Mouse (Mus musculus) forebrain, embryonic 16.5 days (tissue): ENCODE data around the gene Gm13272. TPM values are rescaled to one million over a fixed set of nuclear protein-coding genes. Genes with fewer than 3 reads are reported as not detected.
A peak's percentile ranks its signal among the peaks of the same experiment; 100 is the strongest.
"Not testable (repeated sequence)": the region's sequence is repeated elsewhere in the genome, so short reads cannot be mapped to it uniquely, and the experiment has no call there.

Experiments
- ATAC-seq: fragments of 200-750 bp; cut with Nextera tagmentation; 2 replicates; pipeline ENCODE4 v1.8.0; 2017; ENCODE audit warnings: mild to moderate bottlenecking, moderate library complexity
- H3K27ac ChIP-seq: fragments of 300-500 bp; sonication (generic); 2 replicates; pipeline ENCODE4 v1.5.1; 2014; ENCODE audit warnings: low read length, control low read depth
- H3K27me3 ChIP-seq: fragments of 300-500 bp; sonication (generic); replicated peaks from 2 replicates; pipeline ENCODE4 v1.6.1; 2014; ENCODE audit warnings: low read length; ENCODE audit not compliant: control insufficient read depth, insufficient read depth
- H3K36me3 ChIP-seq: fragments of 300-500 bp; sonication (generic); 2 replicates; pipeline ENCODE4 v1.6.1; 2014; ENCODE audit not compliant: control insufficient read depth, insufficient read depth
- H3K4me1 ChIP-seq: fragments of 300-500 bp; sonication (generic); replicated peaks from 2 replicates; pipeline ENCODE4 v1.6.1; 2014; ENCODE audit warnings: low read length; ENCODE audit not compliant: control insufficient read depth, insufficient read depth
- H3K4me2 ChIP-seq: fragments of 300-500 bp; sonication (generic); 2 replicates; pipeline ENCODE4 v1.6.1; 2014; ENCODE audit warnings: mild to moderate bottlenecking, low read length, control low read depth
- H3K4me3 ChIP-seq: fragments of 300-500 bp; sonication (generic); replicated peaks from 2 replicates; pipeline ENCODE4 v1.5.1; 2014; ENCODE audit warnings: mild to moderate bottlenecking, low read length, control low read depth
- H3K9ac ChIP-seq: fragments of 300-500 bp; sonication (generic); replicated peaks from 2 replicates; pipeline ENCODE4 v1.6.1; 2014; ENCODE audit warnings: low read depth, low read length, control low read depth
- H3K9me3 ChIP-seq: fragments of 300-500 bp; sonication (generic); 2 replicates; pipeline ENCODE4 v1.6.1; 2016; ENCODE audit warnings: low read length; ENCODE audit not compliant: control insufficient read depth
- WGBS: fragments of 180-500 bp; shearing (Covaris S2); extraction: QIAGEN DNeasy Blood & Tissue Kit; methylation state at CpG from one replicate; pipeline ENCODE4 v1.1.7; 2014; 5-methylcytosine and 5-hydroxymethylcytosine counted together
- polyA plus RNA-seq: library from polyadenylated mRNA; unstranded; fragments of >200 nt; fragmentation: Nextera tagmentation; extraction: Ambion mirVana; gene quantifications from 2 replicates; pipeline ENCODE4 v1.2.1, GENCODE M21; 2015

Gm13272 gene
- not detected in 2 replicates for polyA plus RNA-seq

DNA sequence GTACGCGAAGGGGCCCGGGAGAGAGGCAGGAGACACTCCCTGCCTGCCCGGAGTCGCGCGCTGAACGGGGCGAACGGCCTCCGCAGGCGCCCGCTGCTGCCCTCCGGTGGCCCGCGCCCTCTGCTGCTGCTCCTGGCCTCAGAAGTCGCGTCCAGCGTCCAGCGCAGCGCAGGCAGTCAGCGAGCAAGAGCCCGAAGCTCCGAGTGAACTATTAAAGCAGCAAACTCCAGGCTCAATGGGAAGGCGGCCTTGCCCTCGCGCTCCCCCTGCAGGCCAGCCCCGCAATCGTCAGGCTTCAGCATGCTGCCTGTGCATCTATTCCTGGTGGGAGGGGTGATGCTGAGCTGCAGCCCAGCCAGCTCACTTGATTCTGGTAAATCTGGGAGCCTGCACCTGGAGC is at the start of gene Gm13272:
Gene Gm13272, plus strand, starts transcription at position 301 of the 400 bp plus-strand sequence.
- H3K4me3 ChIP-seq, H3K27me3 ChIP-seq, H3K27ac ChIP-seq, H3K9me3 ChIP-seq, H3K4me2 ChIP-seq, H3K36me3 ChIP-seq, H3K9ac ChIP-seq, H3K4me1 ChIP-seq, ATAC-seq: not testable (repeated sequence)
- WGBS, result no CpG with 5 or more reads among the region's 29 CpGs

- H3K36me3 ChIP-seq, result no peaks in the 10 kb centered on the region
- H3K4me1 ChIP-seq, result no peaks in the 10 kb centered on the region
- H3K27ac ChIP-seq, result no peak overlapping the region
- 2% methylated on average over 2 of the region's 2 CpGs for WGBS
- H3K9me3 ChIP-seq, result no peaks in the 10 kb centered on the region
- H3K4me2 ChIP-seq, result no peak overlapping the region
- no peak overlapping the region for H3K9ac ChIP-seq
- H3K27me3 ChIP-seq, result no peaks in the 10 kb centered on the region
- H3K4me3 ChIP-seq, result no peak overlapping the region
- ATAC-seq, result no peak
These were observed 41.2 kb upstream of the Gm13272 start for GRCm38 (mm10) chr4:88738480-88738879.

DNA sequence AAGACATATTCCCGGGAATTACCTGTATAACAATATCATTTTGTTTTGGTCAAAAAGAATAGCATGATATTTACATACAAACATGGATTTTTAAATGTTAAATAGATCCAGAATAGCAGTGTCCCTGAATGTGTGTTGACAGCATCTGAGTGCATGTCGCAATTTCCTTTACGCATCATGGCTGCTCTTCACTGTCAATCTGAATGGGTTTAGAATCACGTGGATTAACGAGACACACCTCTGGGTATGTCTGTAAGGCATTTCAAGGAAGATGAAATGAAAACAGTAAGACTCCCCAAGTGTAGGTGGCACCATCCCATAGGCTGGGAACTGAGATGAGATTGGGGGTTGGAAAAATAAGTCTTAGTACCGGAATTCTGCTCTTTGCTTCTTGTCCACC is 40.6 kb upstream of the Gm13272 start:
- H3K4me2 ChIP-seq, result no peak overlapping the region
- H3K27ac ChIP-seq, result no peak overlapping the region
- no peaks in the 10 kb centered on the region for H3K36me3 ChIP-seq
- no peak overlapping the region for H3K4me3 ChIP-seq
- no peak for ATAC-seq
- no peak overlapping the region for H3K9ac ChIP-seq
- no peaks in the 10 kb centered on the region for H3K9me3 ChIP-seq
- H3K27me3 ChIP-seq, result no peaks in the 10 kb centered on the region
- H3K4me1 ChIP-seq, result no peaks in the 10 kb centered on the region
- 87% methylated on average over 6 of the region's 6 CpGs for WGBS

DNA sequence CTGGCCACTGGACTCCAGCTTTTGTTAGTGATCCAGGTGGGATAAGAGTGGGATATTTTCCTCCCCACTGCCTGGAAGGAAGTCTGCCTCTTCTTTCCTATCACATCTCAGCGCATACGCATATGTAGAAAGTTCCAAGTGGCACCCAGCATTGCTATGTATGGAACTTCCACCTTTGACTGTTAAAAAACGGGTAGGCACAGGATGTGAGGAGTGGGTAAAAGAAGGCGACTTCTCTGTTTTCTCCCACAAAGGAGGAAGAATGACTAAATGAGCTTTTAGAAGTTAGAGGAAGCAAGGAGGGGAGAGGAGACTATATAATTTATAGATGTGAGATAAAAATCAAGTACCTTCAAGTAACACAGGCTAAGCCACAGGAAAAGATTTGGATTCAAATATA is 38.2 kb upstream of the Gm13272 start:
- H3K4me1 ChIP-seq, result no peaks in the 10 kb centered on the region

GRCm38 (mm10) chr4:88742771-88743371 is 36.8 kb upstream of the Gm13272 start:
- Histone ChIP-seq H3K36me3 (no peaks in the 10 kb centered on the region), H3K27ac (no peak overlapping the region), H3K4me1 (no peaks in the 10 kb centered on the region), H3K9me3 (no peaks in the 10 kb centered on the region), H3K4me3 (no peak overlapping the region), H3K27me3 (no peaks in the 10 kb centered on the region), H3K9ac (no peak overlapping the region), H3K4me2 (no peak overlapping the region)
- 74% methylated on average over 7 of the region's 7 CpGs for WGBS
- ATAC-seq, result no peak

More for the DNA sequence above, 38.2 kb upstream of the Gm13272 start:
- no peak overlapping the region for H3K4me3 ChIP-seq
- no peaks in the 10 kb centered on the region for H3K36me3 ChIP-seq
- H3K27me3 ChIP-seq, result no peaks in the 10 kb centered on the region
- H3K9ac ChIP-seq, result no peak overlapping the region
- ATAC-seq, result no peak
- H3K4me2 ChIP-seq, result no peak overlapping the region
- WGBS, result 92% methylated on average over 4 of the region's 4 CpGs
- no peaks in the 10 kb centered on the region for H3K9me3 ChIP-seq
- H3K27ac ChIP-seq, result no peak overlapping the region

DNA sequence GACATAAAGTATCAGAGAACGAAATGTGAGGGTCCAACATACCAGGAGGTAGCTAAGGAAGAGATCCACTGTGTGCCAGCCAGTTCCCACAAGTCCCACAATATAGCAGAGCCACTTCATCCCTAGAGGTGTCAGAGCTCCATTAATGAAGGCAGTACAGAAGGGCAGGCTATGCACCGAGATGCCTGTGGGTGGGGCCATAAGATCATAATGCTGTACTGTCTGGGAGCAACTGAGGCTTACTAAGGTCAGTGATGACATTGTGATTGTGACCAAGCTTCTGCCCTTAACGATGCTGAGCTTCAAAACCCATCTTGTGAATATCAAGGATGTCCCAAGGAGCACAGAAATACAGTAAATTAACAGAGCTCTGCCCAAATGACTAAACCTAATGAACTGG is 35.4 kb upstream of the Gm13272 start:
- no peak for ATAC-seq
- Histone ChIP-seq H3K27ac (no peak overlapping the region), H3K4me2 (no peak overlapping the region), H3K4me1 (no peaks in the 10 kb centered on the region), H3K27me3 (no peaks in the 10 kb centered on the region), H3K9me3 (no peaks in the 10 kb centered on the region), H3K9ac (no peak overlapping the region), H3K36me3 (no peaks in the 10 kb centered on the region), H3K4me3 (no peak overlapping the region)
- 52% methylated on average over 3 of the region's 3 CpGs for whole genome bisulfite sequencing

DNA sequence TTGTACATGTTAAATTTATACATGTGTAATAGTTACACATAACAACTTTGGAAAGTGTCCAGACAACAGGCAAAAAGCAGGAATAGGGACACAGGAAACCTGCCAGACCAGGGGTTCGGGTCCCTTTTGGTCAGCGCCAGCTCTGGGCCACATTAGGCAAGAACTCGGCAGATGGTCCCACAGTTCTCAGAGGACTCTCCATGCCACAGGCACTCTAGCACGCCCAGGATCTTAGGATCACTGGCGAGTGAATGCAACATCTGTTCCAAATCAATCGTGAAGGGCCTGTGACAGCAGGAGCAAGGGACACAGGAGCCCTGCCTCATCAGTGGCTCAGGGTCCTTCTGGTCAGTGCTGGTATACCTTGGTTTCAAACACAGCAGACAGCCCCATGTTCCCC is 29.7 kb upstream of the Gm13272 start:
- ATAC-seq, result no peak
- Histone ChIP-seq H3K36me3 (no peaks in the 10 kb centered on the region), H3K9ac (no peak overlapping the region), H3K4me2 (no peak overlapping the region), H3K27ac (no peak overlapping the region), H3K9me3 (no peaks in the 10 kb centered on the region), H3K27me3 (no peaks in the 10 kb centered on the region), H3K4me3 (no peak overlapping the region), H3K4me1 (no peaks in the 10 kb centered on the region)
- WGBS, result 78% methylated on average over 6 of the region's 6 CpGs

DNA sequence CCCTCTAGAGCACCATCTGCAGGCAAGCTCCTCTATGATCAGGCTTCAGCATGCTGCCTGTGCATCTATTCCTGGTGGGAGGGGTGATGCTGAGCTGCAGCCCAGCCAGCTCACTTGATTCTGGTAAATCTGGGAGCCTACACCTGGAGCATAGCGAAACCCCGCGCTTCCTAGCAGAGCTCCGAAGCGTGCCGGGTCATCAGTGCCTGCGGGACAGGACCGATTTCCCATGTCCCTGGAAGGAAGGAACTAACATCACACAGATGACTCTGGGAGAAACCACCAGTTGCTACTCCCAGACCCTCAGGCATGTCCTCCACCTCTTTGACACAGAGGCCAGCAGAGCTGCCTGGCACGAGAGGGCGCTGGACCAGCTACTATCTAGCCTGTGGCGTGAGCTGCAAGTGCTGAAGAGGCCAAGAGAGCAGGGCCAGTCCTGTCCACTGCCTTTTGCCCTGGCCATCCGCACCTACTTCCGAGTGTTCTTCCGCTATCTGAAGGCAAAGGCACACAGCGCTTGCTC is 24.8 kb upstream of the Gm13272 start, which contains the start of gene Gm13271:
Gene Gm13271, plus strand, starts transcription at position 51 of the 523 bp plus-strand sequence.
- H3K27me3 ChIP-seq, H3K9me3 ChIP-seq, ATAC-seq, H3K4me3 ChIP-seq, H3K4me1 ChIP-seq, H3K27ac ChIP-seq, H3K36me3 ChIP-seq, H3K9ac ChIP-seq, H3K4me2 ChIP-seq: not testable (repeated sequence)
- WGBS, result 80% methylated on average over 14 of the region's 15 CpGs

DNA sequence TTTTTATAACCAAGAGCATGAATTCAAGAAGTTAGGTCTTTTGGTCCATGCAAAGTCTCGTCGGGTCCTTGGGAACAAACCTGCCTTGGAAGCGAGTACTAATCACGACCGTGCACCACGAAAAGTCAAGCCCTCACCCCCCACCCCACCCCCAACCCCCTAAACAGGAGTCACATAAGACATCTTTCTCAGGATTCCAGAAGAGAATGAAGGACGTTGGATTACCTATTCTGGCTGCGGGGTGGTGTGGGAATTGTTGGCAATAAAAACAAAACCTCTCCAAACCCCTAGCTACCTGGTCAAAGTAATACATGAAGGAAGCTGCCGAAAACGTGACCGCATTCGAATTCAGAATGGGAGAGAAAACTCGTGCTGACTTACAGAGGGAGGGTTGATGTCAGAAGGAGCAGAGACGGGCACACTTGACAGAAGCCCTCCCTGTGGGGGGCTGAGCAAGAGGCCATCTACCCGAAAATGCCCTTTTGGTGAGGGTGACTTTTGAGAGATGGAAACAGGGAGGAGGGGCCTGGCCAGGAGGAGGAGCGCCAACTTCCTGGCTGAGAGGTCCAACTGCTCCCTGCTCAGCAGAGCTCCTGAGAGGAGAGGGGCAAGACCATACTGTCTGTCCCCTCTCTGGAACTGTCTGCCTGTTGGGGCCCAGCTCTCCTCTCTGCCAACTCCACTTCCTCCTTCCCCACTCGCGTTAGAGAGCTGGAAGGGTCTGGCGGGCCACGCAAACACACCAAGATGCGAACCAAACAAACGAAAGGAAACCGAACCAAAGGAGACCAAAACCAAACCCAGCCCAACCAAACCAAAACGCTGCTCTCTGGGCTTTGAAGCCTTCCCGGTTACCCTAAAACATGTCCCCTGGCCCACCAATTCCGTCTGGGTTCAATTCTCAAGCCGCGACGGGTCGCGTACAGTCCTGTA is 22.8 kb upstream of the Gm13272 start:
- not testable (repeated sequence) for ATAC-seq, H3K4me1 ChIP-seq, H3K36me3 ChIP-seq, H3K9me3 ChIP-seq, H3K27me3 ChIP-seq
- 11% methylated on average over 28 of the region's 31 CpGs for WGBS
- Histone ChIP-seq H3K4me2 (peak overlapping the region; percentile 86), H3K4me3 (peak overlapping the region; percentile 48), H3K9ac (peak overlapping the region; percentile 57), H3K27ac (peak overlapping the region; percentile 67; the same call in 1 of the 2 replicates)
